Mouse (Mus musculus) brain, embryonic 14.5 days (tissue): ENCODE data around the gene Kctd19. TPM values are rescaled to one million over a fixed set of nuclear protein-coding genes. Genes with fewer than 3 reads are reported as not detected.

Experiments
- DNase-seq: peaks from one replicate; pipeline ENCODE4 v3.0.0-alpha.2; 2011; ENCODE audit warnings: low read depth
- CTCF ChIP-seq: fragments of 200-500 bp; IDR thresholded peaks from 2 replicates; pipeline ENCODE4 v1.5.1; 2012; ENCODE audit warnings: inconsistent platforms, mild to moderate bottlenecking, moderate library complexity, borderline replicate concordance; ENCODE audit not compliant: insufficient read depth, insufficient read length; ENCODE audit errors: extremely low read depth
- POLR2A ChIP-seq: fragments of 200-500 bp; IDR thresholded peaks from 2 replicates; pipeline ENCODE4 v1.6.1; 2012; ENCODE audit warnings: mild to moderate bottlenecking, inconsistent platforms, borderline replicate concordance; ENCODE audit not compliant: poor library complexity, insufficient read depth, insufficient read length, severe bottlenecking; ENCODE audit errors: extremely low read depth
- polyA plus RNA-seq: library from polyadenylated mRNA; depleted of rRNA; stranded (reverse); fragments of >200 nt; gene quantifications from 2 replicates; pipeline ENCODE4 v1.2.3, GENCODE M21; 2012; rRNA removed

The Kctd19 gene
- 0.04 and 0.05 TPM in 2 replicates for polyA plus RNA-seq

DNA sequence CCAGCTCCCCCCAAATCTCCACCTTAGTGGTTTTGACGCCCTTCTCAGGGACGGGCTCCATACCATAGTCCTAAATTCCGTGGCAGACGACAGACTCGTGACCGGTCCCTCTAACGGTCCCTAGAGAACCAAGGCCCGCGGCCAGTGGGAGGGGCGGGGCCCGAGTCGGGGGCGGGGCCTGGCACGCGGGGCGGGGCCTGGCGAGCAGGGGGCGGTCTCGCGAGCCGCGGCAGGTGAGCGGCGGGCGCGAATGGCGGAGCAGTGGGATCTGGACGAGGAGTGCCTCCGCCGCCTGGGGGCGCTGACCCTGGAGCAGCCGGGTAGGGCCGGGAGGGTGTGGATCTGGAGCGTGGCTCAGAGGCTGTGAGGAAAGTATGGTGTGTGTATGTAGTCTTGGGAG, at the start of gene Kctd19, which contains the start of gene Lrrc36:
TSS of gene Kctd19 (minus strand) at position 112 of the 400 bp plus-strand sequence.
TSS of gene Lrrc36 (plus strand) at position 181 of the 400 bp plus-strand sequence.
- peak; percentile 32 for DNase-seq
- TF ChIP-seq CTCF: peak; percentile 24; the same call in 1 of the 2 replicates
- no peak for TF ChIP-seq POLR2A

DNA sequence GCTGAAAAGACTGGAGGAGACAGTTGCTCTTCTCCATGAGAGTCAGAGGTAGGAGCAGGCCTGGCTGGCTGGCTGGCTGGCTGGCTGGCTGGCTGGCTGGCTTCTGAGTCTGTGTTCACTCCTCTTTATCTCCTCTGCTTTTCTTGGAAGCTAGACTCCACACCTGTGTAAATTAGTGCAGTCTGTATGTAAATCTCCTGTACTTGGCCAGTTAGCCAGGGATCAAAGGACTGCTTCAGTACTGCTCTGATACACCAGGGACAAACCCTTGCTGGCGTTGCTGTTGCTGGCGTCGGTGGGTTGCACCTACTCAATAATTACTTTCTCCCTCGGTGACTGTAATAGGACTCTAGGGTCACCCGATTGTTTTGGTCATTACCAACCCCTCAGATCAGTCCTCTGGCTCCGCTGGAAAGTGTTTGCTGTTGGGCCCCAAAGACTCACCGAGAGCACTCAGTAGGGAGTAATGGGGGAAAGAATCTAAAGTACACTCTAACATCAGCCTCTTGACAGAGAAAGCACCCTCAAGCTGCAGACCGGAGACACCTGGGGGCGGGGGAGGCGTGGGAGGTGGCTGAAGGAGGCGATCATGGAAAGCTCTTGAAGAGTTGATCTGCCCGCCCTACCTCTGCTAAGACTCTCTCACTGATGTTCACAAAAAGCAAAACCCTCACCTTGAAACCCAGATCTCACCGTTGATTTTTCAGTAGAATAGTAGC, 47.9 kb upstream of the Kctd19 start:
- no peak for DNase-seq
- TF ChIP-seq POLR2A (no peak), CTCF (no peak)

DNA sequence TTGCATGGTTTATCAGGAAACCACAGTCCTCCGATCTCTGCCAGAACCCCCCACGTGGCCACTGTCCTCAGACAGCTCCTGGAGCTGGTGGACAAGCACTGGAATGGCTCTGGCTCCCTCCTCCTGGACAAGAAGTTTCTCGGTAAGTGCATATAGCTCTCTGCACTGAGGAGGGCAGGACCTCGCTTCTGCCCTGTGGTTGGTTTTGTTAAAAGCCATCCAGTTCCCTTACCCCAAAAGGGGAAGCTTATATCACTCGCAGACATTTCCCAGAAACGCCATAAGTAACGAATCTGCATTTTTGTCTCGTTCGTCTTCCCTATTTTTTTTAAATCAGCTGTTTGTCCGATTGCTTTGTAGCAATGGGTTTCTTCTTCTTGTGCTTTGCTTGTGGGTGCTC, 41.9 kb upstream of the Kctd19 start:
- TF ChIP-seq CTCF: no peak
- no peak for TF ChIP-seq POLR2A
- DNase-seq: no peak

DNA sequence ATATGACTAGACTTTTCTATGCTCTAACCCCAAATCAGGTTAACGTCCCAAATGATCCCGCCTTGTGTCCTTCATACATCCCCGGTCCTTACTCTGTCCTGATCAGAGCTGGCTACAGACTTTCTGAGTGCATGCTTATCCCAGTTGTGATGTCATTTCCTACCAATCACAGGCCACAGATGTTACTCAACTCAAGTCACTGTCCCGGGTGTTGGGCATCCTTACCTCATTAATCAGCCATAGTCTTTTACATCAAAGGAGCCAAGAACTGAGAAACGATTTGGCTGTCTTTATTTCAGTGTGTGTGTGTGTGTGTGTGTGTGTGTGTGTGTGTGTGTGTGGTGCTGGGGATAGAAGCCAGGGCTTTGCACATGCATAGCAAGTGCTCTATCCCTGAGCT, 40.8 kb upstream of the Kctd19 start:
- TF ChIP-seq CTCF (no peak), POLR2A (no peak)
- DNase-seq: no peak

DNA sequence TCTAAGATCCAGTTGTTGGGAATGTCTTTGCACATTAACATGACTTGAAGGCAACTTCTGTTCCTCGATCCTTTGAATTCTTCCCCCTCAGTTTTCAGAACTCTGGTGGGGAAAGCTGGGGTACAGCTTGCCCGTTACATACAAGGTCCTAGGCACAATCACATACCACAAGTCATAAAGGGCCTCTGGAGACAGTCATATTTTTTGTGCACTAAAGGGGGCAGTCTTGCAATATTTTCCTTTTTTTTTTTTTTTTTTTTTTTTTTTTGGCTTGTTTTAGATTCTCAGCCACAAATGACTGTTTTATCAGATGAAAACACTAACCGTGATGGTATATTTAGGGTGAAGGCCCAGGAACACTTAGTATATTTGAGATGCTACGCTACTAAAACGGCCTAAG, 40.0 kb upstream of the Kctd19 start:
- TF ChIP-seq CTCF: no peak
- TF ChIP-seq POLR2A: no peak
- no peak for DNase-seq

DNA sequence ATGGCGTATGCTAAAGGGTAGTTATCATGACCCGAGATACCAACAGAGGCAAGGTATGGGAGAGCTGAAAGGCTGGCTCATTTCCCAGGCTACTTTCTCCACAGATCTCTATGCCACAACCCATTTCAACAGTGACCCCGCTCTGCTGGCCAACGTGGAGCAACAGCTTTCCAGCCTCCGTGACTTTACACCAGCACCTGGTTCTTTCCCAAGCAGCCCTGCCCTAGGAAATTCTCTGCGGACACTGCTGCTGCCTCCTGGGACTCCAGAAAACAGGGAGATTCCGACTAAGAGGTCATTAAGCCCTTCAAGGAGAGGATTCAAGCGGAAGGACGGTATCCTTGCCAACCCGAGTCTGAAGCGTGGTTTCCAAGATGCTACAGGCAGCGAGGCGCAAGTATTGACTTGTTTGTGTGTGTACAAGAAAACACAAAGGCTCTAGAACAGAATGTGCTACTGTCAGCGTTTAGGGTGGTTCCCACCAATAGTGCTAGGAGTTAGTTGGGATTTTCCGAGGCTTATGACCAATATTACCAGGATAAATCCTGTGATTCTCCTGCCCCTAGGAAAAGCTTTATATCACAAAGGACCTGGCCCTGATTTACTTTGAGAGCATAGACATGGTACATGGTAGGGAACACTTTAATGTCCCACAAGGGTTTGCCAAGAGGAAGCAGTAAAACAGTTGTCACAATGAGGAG, 38.8 kb upstream of the Kctd19 start:
- no peak for DNase-seq
- TF ChIP-seq POLR2A (no peak), CTCF (no peak)

DNA sequence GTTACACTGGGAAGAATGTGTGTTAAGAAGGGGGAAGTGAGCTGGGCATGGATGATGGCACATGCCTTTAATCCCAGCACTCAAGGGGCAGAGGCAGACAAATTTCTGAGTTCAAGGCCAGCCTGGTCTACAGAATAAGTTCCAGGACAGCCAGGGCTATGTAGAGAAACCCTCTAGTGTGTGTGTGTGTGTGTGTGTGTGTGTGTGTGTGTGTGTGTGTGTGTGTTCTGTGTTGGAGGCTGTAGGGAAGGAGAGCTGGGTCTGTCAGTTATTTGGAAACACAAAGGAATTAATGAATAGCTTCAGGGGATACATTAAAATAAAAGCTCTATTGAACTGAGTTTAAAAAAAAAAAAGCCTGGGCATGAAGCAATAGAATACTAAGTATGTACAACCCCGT, 37.7 kb upstream of the Kctd19 start:
- TF ChIP-seq POLR2A (no peak), CTCF (no peak)
- peak; percentile 36 for DNase-seq

DNA sequence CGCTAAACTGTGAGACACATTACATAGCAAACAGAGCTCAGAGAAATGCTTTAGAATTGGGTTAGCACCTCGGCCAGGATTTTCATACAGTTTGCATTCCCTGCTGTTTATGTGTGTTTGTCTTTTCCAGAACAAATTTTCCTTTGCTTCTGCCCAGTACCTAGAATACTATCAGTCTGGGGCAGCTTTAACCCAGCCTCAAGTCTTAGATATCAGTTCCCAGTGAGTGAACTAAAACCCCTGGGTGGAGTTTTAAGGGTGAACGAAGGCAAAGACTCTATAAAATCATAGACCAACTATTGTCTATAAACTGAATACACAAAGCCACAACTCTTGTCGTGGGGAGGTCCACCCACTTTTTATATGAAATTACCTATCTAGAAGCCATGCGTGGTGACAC, 35.3 kb upstream of the Kctd19 start:
- DNase-seq: no peak
- TF ChIP-seq CTCF (no peak), POLR2A (no peak)

DNA sequence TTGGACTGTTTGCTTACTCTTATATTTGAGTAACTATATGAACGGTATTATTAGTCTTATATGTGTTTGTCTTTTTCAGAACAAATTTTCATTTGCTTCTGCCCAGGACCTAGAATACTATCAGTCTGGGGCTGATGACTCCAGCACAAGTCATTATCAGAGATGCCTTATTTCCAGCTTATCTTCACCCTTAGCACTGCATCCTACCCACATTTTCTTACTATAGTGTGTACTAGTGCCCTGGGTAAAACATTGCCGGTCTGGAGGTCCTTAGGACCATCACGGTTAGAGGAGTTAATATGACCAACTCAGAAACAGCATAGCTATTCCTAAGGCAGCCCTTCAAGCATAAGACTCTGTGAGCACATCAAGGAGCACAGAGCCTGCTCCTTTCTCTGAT, 34.9 kb upstream of the Kctd19 start:
- TF ChIP-seq CTCF: no peak
- TF ChIP-seq POLR2A: no peak
- no peak for DNase-seq

DNA sequence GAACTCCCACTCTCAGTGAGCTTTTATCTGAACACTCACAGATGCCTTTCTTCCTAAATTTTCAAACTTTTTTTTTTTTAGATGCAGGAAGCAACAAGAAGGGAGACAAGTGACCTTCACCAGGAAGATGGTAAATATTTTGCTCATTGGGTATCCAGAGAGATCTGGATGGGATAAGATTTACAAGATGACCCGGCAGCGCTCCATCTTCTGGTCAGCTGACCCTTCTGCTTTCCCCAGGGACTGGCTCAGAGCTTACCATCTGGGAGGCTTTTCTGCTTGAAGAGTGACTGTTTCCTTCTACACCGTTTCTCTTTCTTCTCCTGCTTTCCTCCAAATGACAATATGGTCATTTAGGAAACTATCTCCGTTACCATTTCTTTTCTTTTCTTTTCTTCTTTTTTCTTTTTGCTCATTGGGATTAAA, 32.8 kb upstream of the Kctd19 start:
- no peak for TF ChIP-seq CTCF
- no peak for TF ChIP-seq POLR2A
- peak; percentile 83 for DNase-seq

DNA sequence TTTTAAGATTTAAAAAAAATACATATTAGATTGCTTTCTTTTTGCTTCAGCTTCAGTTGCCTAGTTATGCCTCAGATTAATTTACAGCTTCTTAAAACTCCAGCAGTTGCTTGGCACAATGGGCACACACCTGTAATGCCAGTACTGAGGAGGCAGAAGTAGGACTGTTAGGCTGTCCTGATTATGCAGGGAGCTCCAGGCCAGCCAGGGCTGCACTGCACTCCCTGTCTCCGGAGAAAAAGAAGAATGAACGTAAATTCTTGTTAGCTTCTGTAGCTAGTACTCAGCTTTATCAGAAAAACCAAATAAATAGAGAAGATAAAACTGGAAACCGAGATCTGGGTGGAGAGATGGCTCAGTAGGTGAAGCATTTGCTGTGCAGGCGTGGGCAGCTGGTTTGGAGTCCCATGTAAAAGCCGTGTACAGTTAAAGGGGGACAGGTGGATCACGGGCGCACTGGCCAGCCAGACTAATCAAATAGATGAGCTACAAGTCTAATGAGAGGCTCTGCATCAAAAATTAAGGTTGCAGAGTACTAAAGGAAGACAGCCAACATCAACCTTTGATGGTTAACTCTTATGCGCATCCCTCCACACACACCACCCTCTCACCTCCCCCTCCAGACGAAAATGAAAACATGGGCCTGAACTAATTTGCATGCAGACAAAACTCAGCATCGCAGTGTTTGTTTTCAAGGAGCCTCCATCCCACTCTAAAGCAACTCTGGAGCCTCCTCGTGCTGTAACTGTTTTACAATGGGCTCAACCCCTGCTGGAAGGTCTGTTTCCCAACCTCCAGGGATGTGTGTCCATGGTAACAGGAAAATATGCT, 32.2 kb upstream of the Kctd19 start:
- DNase-seq: peak; percentile 88
- TF ChIP-seq CTCF (no peak), POLR2A (no peak)
